Mouse (Mus musculus) megakaryocyte-erythroid progenitor cell, adult 5-6 weeks (primary cell): ENCODE results near the gene Ppp4r2. TPM values are rescaled to one million over a fixed set of nuclear protein-coding genes. Genes with fewer than 3 reads are reported as not detected.
"Not testable (repeated sequence)": the region's sequence is repeated elsewhere in the genome, so short reads cannot be mapped to it uniquely, and the experiment has no call there.

Source experiments
- ATAC-seq: replicated peaks from 2 replicates; pipeline ENCODE4 v1.8.0; 2016; ENCODE audit warnings: mild to moderate bottlenecking, inconsistent platforms; ENCODE audit not compliant: severe bottlenecking, poor library complexity, low FRiP score, low TSS enrichment
- total RNA-seq, 2 experiments: library from RNA; stranded (forward) in 1 of 2; stranded (reverse) in 1 of 2; fragments of 200-1000, 215-1000 nt in 1 of 2; fragments of >200 nt in 1 of 2; fragmentation: Nextera tagmentation in 1 of 2; gene quantifications; 2 replicates each; pipeline ENCODE4 v1.2.3; 2014 to 2017

The Ppp4r2 gene
- total RNA-seq, 2 experiments from 2014 or later, result 77.5 to 105 TPM

GRCm38 (mm10) chr6:100828565-100828964 lies 4.9 kb upstream of the Ppp4r2 start:
- no peak for ATAC-seq

DNA sequence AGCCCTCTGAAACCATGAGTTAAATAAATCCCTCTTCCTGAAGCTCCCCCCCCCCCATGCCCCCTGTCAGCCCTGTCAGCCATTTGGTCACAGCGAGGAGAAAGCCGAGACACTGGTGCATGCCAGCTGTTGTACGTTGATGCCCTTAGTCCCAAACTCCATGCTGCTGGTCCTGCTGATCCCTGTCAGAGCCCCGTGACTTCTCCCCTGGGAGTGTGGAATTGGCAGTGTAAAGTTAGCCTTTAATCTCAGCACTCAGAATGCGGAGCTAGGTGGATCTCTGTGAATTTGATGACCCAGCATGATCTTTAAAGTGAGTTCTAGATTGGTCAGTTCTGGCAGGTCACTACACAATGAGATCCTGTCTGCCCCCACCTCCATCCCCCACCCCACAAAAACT lies 3.7 kb upstream of the Ppp4r2 start:
- no peak for ATAC-seq

DNA sequence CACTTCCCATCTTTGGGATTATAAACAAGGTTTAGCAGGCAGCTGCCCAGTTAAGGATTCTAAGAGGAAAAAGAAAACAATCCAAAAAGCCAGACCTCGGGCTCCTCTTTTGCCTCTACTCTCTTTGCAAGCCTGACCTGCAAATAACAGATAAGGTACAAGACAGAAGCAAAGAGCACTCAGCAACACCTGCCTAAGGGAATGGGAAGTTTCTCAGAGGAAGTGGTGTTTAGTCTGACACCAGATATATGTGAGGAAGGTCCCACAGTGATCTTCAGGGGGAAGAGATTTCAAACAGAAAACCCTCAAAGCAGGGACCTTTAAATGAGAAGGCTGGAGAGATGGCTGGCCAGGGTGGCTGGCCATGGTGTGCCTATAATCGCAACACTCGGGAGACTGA lies 2.2 kb upstream of the Ppp4r2 start:
- no peak for ATAC-seq

- ATAC-seq, result no peak
Observed at GRCm38 (mm10) chr6:100831751-100832150, 1.7 kb upstream of the Ppp4r2 start.

DNA sequence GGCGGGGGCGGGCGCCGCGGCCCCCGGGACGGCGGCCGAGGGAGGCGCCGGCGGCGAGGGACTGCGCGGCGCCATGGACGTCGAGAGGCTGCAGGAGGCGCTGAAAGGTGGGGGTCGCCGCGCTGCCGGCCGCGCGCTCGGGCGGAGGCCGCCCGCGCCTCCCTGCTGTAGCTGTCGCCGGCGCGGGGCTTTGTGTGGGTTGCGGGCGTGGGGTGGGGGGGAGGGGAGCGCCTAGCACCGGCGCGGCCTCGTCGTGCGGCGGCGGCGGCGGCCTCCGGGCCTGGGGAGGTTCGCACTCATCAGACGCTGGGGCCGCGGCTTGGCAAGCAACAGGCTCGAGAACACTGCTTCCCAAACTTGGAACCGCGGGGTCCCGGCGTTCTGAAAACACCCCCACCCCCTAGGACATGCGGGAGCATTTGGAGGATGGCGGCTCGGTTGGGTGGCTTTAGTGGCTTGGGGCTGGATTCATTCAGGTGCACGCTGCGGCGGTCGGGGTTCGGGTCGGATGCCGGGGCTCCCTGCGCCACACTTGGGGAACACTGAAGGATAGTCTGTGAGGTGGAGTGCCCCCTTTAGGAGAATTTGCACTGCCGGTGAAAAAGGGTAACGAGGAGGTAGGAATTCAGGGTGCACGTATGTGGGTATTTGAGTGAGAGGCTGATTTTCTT lies 524 bp downstream of the Ppp4r2 start:
- ATAC-seq, result peak; percentile 58

DNA sequence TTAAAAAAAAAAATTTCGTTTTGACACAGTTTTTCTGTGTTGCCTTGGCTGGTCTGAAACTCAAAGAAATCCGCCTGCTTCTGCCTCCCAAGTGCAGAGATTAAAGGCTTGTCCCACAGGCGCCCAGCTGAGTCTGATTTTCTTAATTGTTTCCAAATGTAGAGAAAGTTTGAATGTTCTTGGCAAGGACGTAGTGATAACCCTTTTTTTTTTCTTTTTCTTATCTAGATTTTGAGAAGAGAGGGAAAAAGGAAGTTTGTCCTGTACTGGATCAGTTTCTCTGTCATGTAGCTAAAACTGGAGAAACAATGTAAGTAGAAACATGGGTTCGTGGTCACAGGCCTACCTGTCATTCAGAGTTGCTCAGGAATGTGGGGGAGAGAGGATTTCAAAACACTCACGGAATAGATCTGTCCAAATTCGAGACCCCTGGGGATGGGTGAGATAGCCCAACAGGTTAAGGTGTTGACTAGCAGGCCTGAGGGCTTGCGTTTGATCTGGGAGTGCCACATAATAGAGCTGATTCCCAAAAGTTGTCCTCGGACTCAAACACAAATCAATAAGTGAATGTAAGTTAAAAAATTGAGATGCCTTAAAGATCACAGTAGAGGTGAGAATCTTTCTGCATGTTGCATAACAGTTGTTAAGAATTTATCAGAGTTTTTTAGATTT lies 1.2 kb downstream of the Ppp4r2 start:
- no peak for ATAC-seq

- no peak for ATAC-seq
Observed at GRCm38 (mm10) chr6:100845058-100845457, 11.6 kb downstream of the Ppp4r2 start.

GRCm38 (mm10) chr6:100847264-100847663 lies 13.8 kb downstream of the Ppp4r2 start:
- no peak for ATAC-seq

- ATAC-seq, result no peak
Observed at GRCm38 (mm10) chr6:100848682-100849375, 15.4 kb downstream of the Ppp4r2 start.

GRCm38 (mm10) chr6:100850671-100851081 lies 17.3 kb downstream of the Ppp4r2 start:
- no peak for ATAC-seq

DNA sequence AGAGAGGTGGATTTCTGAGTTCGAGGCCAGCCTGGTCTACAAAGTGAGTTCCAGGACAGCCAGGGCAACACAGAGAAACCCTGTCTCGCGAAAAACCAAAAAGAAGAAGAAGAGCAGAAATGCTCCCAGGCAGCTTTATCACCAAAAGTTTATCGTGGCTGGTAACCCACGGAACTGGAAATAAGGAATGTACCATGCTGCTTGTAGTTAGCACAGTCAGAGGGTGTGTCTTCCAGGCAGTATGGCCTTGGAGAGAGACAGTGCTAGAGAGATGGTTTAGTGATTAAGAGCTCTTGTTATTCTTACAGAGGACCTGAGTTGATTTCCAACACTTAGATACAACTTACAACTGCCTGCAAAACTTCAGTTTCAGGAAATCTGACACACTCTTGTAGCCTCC lies 17.7 kb downstream of the Ppp4r2 start:
- peak; percentile 43; the same call in 1 of the 2 replicates for ATAC-seq

GRCm38 (mm10) chr6:100865321-100865720 lies 31.9 kb downstream of the Ppp4r2 start:
- ATAC-seq, result no peak

DNA sequence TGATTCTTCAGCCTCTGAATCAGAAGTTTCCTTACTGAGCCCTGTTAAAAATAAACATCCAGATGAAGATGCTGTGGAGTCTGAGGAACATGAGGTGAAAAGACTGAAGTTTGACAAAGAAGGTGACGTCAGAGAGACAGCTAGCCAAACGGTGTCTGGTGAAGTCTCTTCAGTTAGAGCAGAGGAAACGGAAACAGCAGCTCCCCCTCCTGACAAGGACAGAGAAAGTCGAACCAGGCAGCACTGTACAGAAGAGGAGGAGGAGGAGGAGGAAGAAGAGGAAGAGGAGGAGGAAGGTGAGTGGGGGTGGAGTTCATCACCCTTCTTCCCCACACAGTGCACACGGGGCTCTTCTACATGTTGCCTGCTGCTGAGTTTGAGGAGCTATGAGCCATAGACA lies 32.4 kb downstream of the Ppp4r2 start:
- peak; percentile 63; the same call in 1 of the 2 replicates for ATAC-seq

DNA sequence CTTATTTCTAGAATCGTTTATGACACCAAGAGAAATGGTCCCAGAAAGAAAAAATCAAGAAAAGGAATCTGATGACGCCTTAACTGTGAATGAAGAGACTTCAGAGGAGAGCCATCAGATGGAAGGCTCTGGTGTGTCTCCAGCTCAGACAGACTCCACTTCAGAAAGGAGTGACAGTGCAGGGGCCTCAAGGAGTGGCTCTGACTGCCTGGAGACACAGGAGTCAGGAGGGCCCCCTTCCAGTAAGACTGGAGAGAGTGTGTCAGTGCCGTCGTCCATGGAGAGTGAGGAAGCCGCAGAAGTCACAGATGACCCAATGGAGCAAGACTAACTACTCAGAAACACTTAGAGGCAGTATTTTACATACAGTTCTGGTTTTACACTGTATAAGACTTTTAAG lies 32.8 kb downstream of the Ppp4r2 start:
- ATAC-seq, result not testable (repeated sequence)

GRCm38 (mm10) chr6:100868863-100869262 lies 35.4 kb downstream of the Ppp4r2 start:
- ATAC-seq, result no peak

DNA sequence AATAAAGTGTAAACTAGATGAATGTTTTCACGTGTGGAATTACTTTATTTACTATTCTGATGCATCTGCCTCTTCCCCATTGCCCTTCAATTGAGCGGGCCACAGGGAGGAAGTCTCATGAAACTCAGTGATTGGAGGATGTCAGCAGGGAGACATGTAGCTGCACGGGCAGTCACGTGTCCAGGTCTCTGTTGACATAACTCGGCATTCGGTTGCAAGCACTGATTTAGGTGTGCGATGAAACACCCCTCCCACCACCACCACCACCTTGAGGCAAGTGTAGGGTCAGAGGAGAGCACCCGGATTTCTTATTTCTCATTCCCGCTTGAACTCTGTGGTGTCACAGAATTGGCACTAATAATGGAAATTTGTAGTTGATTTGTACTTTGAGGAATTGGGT lies 36.5 kb downstream of the Ppp4r2 start:
- ATAC-seq, result no peak

DNA sequence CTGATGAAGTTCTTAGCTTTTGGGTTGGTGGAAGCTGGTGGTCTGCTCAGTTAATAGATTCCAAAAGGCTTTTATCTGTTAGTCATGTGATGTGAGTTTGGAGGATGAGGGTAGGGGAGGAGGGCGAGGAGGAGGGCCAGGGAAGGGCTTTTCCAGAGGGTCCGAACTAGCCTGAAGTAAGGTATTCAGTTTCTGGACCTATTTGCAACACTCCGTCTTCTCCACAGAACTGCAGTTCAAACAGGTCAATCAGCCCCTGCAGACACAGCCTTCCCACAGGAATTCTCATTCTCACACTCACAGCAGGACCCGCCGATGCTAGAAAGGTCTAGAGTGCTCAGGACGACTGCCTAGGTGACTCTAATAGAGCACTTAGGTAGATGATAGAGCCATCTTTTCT lies 39.8 kb downstream of the Ppp4r2 start:
- no peak for ATAC-seq

DNA sequence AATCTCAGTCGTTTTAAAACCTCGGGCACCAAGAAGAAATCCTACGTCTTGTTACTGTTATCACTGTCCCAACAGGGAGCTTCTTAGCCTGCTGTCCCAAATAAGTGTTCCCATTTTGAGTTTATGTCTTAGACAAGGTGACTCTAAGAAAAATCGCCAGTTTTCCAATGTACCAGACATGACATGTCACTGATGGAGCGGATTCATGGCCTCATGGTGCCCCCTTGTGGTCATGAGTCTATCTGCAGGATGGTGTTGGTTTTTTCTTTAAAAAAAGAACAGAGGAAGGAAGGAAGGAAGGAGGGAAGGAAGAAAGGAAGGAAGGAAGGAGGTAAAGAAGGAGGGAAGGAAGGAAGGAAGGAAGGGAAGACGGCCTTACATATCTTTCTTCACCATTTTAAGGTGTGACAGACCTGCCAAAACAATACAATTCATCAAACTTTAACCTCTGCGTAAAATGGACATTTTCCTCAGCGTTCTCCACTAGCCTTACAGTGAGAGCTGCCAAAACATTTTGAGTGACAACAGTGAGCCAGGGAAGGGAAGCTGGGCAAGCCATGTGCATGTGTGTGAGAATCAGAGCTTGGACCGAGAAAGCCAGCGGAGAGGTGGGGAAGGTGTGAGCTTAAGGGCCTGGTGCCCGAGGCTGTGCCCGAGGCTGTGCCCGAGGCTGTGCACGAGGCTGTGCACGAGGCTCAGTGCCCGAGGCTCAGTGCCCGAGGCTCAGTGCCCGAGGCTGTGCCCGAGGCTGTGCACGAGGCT lies 42.6 kb downstream of the Ppp4r2 start:
- ATAC-seq, result peak; percentile 67; the same call in 1 of the 2 replicates

DNA sequence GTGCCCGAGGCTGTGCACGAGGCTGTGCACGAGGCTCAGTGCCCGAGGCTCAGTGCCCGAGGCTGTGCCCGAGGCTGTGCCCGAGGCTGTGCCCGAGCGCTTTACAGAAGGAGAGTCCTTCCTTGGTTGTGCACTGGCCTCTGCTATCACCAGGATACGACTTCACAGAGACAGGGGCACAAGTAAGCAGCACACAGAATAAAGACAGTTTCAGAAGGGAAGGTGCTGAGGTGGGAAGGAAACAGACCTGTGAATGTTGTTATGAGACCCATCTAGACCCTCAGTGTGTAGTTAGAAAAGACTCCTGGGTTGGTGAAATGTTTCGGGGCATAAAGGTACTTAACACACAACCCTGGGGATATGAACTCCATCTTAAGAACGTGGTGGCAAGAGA lies 43.2 kb downstream of the Ppp4r2 start:
- ATAC-seq, result no peak

GRCm38 (mm10) chr6:100878546-100878945 lies 45.1 kb downstream of the Ppp4r2 start:
- no peak for ATAC-seq
